Mouse (Mus musculus): Measurements from ENCODE around the gene Ip6k1. TPM values are rescaled to one million over a fixed set of nuclear protein-coding genes. Genes with fewer than 3 reads are reported as not detected.

Gene Ip6k1
- polyA plus RNA-seq, 1 experiment, result 180 TPM

- TF ChIP-seq CTCF (IDR thresholded peaks at IDR 0.05; ENCODE audit: extremely low read depth, insufficient read depth, low read length) (peak; percentile 69), POLR2A (IDR thresholded peaks at IDR 0.05; ENCODE audit: extremely low read depth, insufficient read depth, low read length) (no peak)
- H3K4me3 ChIP-seq (ENCODE audit: insufficient read depth, low read length), result no peak overlapping the region
- no peaks in the 10 kb centered on the region for H3K4me1 ChIP-seq (ENCODE audit: control insufficient read depth, insufficient read depth, low read length)
- no peak overlapping the region for H3K27ac ChIP-seq (ENCODE audit: insufficient read depth, low read length)
Measured at GRCm38 (mm10) chr9:108065491-108066011, 63.2 kb downstream of the Ip6k1 start.

GRCm38 (mm10) chr9:108067199-108067598 is 64.9 kb downstream of the Ip6k1 start:
- no peaks in the 10 kb centered on the region for H3K4me1 ChIP-seq (ENCODE audit: control insufficient read depth, insufficient read depth, low read length)

DNA sequence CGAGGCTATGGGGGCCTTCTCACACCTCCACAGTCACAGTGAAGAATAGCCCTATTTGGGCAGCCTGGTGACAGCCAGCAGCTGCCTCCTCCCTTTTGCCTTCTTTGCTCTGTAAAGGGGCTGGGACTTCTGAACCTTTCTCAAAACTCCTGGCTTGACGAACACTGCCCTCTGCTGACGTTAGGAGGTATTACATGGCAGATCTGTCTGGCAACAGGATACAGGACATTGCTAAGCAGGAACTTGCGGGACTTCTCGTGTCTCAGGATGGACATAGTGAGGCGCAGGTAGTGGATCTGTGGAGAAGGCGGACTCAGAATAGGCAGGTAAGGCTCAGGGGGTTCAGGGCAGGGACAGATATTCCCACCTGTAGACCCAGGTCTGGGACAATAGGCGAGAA is 65.6 kb downstream of the Ip6k1 start:
- H3K27ac ChIP-seq (ENCODE audit: insufficient read depth, low read length), result no peak overlapping the region
- no peaks in the 10 kb centered on the region for H3K4me1 ChIP-seq (ENCODE audit: control insufficient read depth, insufficient read depth, low read length)
- no peak for TF ChIP-seq POLR2A (IDR thresholded peaks at IDR 0.05; ENCODE audit: extremely low read depth, insufficient read depth, low read length)
- TF ChIP-seq CTCF (IDR thresholded peaks at IDR 0.05; ENCODE audit: extremely low read depth, insufficient read depth, low read length), result peak; percentile 99
- no peak overlapping the region for H3K4me3 ChIP-seq (ENCODE audit: insufficient read depth, low read length)

More at GRCm38 (mm10) chr9:108067199-108067598, 64.9 kb downstream of the Ip6k1 start:
- H3K4me3 ChIP-seq (ENCODE audit: insufficient read depth, low read length), result no peak overlapping the region
- TF ChIP-seq CTCF (IDR thresholded peaks at IDR 0.05; ENCODE audit: extremely low read depth, insufficient read depth, low read length), result no peak
- no peak for TF ChIP-seq POLR2A (IDR thresholded peaks at IDR 0.05; ENCODE audit: extremely low read depth, insufficient read depth, low read length)
- no peak overlapping the region for H3K27ac ChIP-seq (ENCODE audit: insufficient read depth, low read length)

DNA sequence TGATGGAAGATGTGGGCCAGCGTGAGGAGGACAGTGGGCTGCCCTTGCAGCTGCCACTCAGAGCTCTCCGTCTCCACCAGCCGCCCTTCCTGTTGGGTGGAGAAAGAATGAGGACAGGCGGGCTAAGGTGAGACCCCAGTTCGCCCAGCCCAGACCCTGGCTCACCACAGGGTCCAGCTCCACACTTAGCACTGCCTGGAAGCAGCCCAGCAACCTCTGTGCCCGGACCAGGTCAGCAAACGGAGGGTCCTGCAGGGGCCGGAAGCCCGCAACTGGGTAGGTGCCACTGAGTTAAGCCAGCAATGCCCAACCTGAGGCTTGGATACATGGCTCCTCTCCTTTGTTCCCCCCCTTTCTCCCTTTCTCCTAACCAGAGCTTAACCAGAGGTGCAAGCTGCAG is 66.7 kb downstream of the Ip6k1 start:
- Histone ChIP-seq H3K27ac (ENCODE audit: insufficient read depth, low read length) (no peak overlapping the region), H3K4me1 (ENCODE audit: control insufficient read depth, insufficient read depth, low read length) (no peaks in the 10 kb centered on the region), H3K4me3 (ENCODE audit: insufficient read depth, low read length) (no peak overlapping the region)
- TF ChIP-seq POLR2A (IDR thresholded peaks at IDR 0.05; ENCODE audit: extremely low read depth, insufficient read depth, low read length) (no peak), CTCF (IDR thresholded peaks at IDR 0.05; ENCODE audit: extremely low read depth, insufficient read depth, low read length) (no peak)

- Histone ChIP-seq H3K27ac (ENCODE audit: insufficient read depth, low read length) (no peak overlapping the region), H3K4me1 (ENCODE audit: control insufficient read depth, insufficient read depth, low read length) (no peaks in the 10 kb centered on the region), H3K4me3 (ENCODE audit: insufficient read depth, low read length) (no peak overlapping the region)
- TF ChIP-seq POLR2A (IDR thresholded peaks at IDR 0.05; ENCODE audit: extremely low read depth, insufficient read depth, low read length), result no peak
- TF ChIP-seq CTCF (IDR thresholded peaks at IDR 0.05; ENCODE audit: extremely low read depth, insufficient read depth, low read length), result no peak
Measured at GRCm38 (mm10) chr9:108069529-108069928, 67.2 kb downstream of the Ip6k1 start.

GRCm38 (mm10) chr9:108071801-108072200 is 69.5 kb downstream of the Ip6k1 start:
- Histone ChIP-seq H3K4me1 (ENCODE audit: control insufficient read depth, insufficient read depth, low read length) (no peaks in the 10 kb centered on the region), H3K27ac (ENCODE audit: insufficient read depth, low read length) (no peak overlapping the region), H3K4me3 (ENCODE audit: insufficient read depth, low read length) (no peak overlapping the region)
- no peak for TF ChIP-seq POLR2A (IDR thresholded peaks at IDR 0.05; ENCODE audit: extremely low read depth, insufficient read depth, low read length)
- no peak for TF ChIP-seq CTCF (IDR thresholded peaks at IDR 0.05; ENCODE audit: extremely low read depth, insufficient read depth, low read length)

- TF ChIP-seq CTCF (IDR thresholded peaks at IDR 0.05; ENCODE audit: extremely low read depth, insufficient read depth, low read length) (no peak), POLR2A (IDR thresholded peaks at IDR 0.05; ENCODE audit: extremely low read depth, insufficient read depth, low read length) (no peak)
- Histone ChIP-seq H3K27ac (ENCODE audit: insufficient read depth, low read length) (no peak overlapping the region), H3K4me3 (ENCODE audit: insufficient read depth, low read length) (no peak overlapping the region), H3K4me1 (ENCODE audit: control insufficient read depth, insufficient read depth, low read length) (no peaks in the 10 kb centered on the region)
Measured at GRCm38 (mm10) chr9:108072481-108072924, 70.2 kb downstream of the Ip6k1 start.

DNA sequence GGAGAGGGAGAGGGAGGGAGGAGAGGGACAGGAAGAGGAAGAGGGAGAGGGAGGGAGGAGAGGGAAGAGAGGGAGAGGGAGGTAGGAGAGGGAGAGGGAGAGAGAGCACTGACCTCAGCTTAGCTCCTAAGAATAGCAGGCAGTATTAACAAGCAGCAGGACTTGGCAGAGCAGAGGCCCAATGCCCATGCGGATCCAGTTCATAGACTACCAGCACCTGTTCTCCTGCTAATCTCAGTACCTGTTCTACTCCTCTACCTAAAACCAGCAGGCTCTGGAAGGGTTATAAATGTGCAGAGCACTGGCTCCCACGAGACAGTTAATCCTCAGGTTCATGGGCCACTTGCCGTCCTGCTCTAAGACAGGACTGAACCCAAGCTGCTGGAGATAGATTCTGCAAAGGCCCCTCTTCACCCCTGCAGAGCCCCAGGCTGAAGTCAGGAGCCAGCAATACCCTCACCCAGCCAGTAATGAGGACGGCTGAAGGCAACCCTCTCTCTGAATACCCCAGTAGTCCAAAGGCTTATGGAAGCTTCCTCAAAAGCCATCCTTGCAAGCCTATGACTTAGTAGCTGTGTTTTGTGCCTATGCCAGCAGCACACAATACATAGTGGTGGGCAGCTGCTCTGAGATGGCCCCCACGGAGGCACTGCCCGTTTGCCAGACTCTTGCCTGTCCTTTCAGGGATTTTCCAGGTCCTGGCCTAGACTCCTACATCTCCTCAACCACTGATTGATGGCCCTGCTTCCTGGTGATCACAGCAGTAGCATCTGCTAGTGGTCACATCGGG is 71.0 kb downstream of the Ip6k1 start:
- TF ChIP-seq CTCF (IDR thresholded peaks at IDR 0.05; ENCODE audit: extremely low read depth, insufficient read depth, low read length) (no peak), POLR2A (IDR thresholded peaks at IDR 0.05; ENCODE audit: extremely low read depth, insufficient read depth, low read length) (no peak)
- Histone ChIP-seq H3K4me1 (ENCODE audit: control insufficient read depth, insufficient read depth, low read length) (no peaks in the 10 kb centered on the region), H3K4me3 (ENCODE audit: insufficient read depth, low read length) (no peak overlapping the region), H3K27ac (ENCODE audit: insufficient read depth, low read length) (no peak overlapping the region)

- Histone ChIP-seq H3K4me3 (ENCODE audit: insufficient read depth, low read length) (peak within 1 kb of the TSS; percentile 70), H3K4me1 (ENCODE audit: control insufficient read depth, insufficient read depth, low read length) (no peaks in the 10 kb centered on the region), H3K27ac (ENCODE audit: insufficient read depth, low read length) (no peak within 1 kb of the TSS)
- no peak for TF ChIP-seq CTCF (IDR thresholded peaks at IDR 0.05; ENCODE audit: extremely low read depth, insufficient read depth, low read length)
- TF ChIP-seq POLR2A (IDR thresholded peaks at IDR 0.05; ENCODE audit: extremely low read depth, insufficient read depth, low read length), result no peak
Measured at GRCm38 (mm10) chr9:108080168-108080567, 77.9 kb downstream of the Ip6k1 start, which contains the start of gene Mst1. Gene Mst1, plus strand, starts transcription at chr9:108080436.

- H3K4me1 ChIP-seq (ENCODE audit: control insufficient read depth, insufficient read depth, low read length), result no peaks in the 10 kb centered on the region
- no peak overlapping the region for H3K27ac ChIP-seq (ENCODE audit: insufficient read depth, low read length)
- no peak overlapping the region for H3K4me3 ChIP-seq (ENCODE audit: insufficient read depth, low read length)
- TF ChIP-seq POLR2A (IDR thresholded peaks at IDR 0.05; ENCODE audit: extremely low read depth, insufficient read depth, low read length) (no peak), CTCF (IDR thresholded peaks at IDR 0.05; ENCODE audit: extremely low read depth, insufficient read depth, low read length) (no peak)
Measured at GRCm38 (mm10) chr9:108082549-108082948, 80.2 kb downstream of the Ip6k1 start.

All from cortical plate, adult 2 months (tissue).